Mouse (Mus musculus) erythroblast, embryonic 14.5 days (primary cell): ENCODE measurements around the gene Rai14.

Experiments used
- GATA1 ChIP-seq: IDR thresholded peaks from 2 replicates; pipeline ENCODE4 v1.6.1; 2012; ENCODE audit warnings: low read length, inconsistent platforms, mixed read lengths
- TAL1 ChIP-seq: IDR thresholded peaks from 3 replicates; pipeline ENCODE4 v1.6.1; 2012; ENCODE audit warnings: low read length, inconsistent platforms, mixed read lengths

DNA sequence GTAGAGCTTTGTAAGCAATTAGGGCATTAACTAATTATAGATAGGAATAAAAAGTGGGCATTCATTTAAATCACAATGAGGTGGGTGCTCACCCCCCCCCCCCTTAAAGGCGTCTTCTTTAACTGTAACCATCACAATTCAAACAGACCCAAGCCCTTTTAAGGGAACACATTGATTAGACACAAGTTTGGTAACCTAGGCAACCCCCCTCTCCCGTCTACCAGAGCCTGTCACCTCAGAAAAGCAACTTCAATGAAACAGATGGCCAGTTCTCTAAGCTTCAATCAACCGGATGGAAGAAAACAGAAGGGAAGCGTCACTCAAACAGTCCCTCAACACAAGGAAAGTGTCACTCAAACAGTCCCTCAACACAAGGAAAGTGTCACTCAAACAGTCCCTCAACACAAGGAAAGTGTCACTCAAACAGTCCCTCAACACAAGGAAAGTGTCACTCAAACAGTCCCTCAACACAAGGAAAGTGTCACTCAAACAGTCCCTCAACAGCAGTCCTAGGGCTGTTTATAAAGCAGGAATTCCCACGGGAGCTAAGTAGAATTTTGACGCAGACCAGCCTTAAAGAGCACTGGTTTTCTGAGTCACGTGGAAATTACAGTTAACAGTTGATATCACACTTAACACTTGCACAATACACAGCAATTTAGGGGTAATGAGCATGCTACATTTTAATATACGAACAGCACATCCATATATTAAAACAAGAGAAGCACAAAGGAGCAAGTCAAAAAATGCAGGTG, 59.1 kb downstream of the Rai14 start:
- TF ChIP-seq TAL1 = no peak
- TF ChIP-seq GATA1 = no peak
